Mouse (Mus musculus) cerebral cortex, adult 2 months (tissue): ENCODE data around the gene Jph2.

ENCODE experiments used
- WGBS: fragments of 180-500 bp; shearing (Covaris S2); methylation state at CpG from one replicate; pipeline ENCODE4 v1.1.7; 2018; 5-methylcytosine and 5-hydroxymethylcytosine counted together

Jph2 gene

GRCm38 (mm10) chr2:163397905-163398304 lies at the start of gene Jph2:
Gene Jph2, minus strand, starts transcription at chr2:163397993.
- 26% methylated on average over 10 of the region's 10 CpGs for WGBS

GRCm38 (mm10) chr2:163447375-163447774 lies 49.6 kb upstream of the Jph2 start:
- WGBS, result 60% methylated on average over 12 of the region's 12 CpGs

- 48% methylated on average over 7 of the region's 7 CpGs for WGBS
Measured at GRCm38 (mm10) chr2:163444017-163444416, 46.2 kb upstream of the Jph2 start.

- 54% methylated on average over 6 of the region's 6 CpGs for WGBS
Measured at GRCm38 (mm10) chr2:163443543-163443942, 45.8 kb upstream of the Jph2 start.

- 62% methylated on average over 1 of the region's 1 CpGs for WGBS
Measured at GRCm38 (mm10) chr2:163439488-163439887, 41.7 kb upstream of the Jph2 start.

- WGBS, result 2% methylated on average over 30 of the region's 30 CpGs
Measured at GRCm38 (mm10) chr2:163438619-163439451, 41.0 kb upstream of the Jph2 start.

GRCm38 (mm10) chr2:163438246-163438618 lies 40.4 kb upstream of the Jph2 start, which contains the start of gene Gdap1l1:
Gene Gdap1l1, plus strand, starts transcription at chr2:163438476.
- WGBS, result 1% methylated on average over 18 of the region's 18 CpGs

- WGBS, result 26% methylated on average over 4 of the region's 4 CpGs
Measured at GRCm38 (mm10) chr2:163437800-163438199, 40.0 kb upstream of the Jph2 start.

- WGBS, result 35% methylated on average over 4 of the region's 4 CpGs
Measured at GRCm38 (mm10) chr2:163433971-163434370, 36.2 kb upstream of the Jph2 start.

GRCm38 (mm10) chr2:163431289-163431688 lies 33.5 kb upstream of the Jph2 start:
- WGBS, result 86% methylated on average over 9 of the region's 9 CpGs

- WGBS, result 69% methylated on average over 4 of the region's 4 CpGs
Measured at GRCm38 (mm10) chr2:163428346-163429011, 30.7 kb upstream of the Jph2 start.

GRCm38 (mm10) chr2:163424597-163424996 lies 26.8 kb upstream of the Jph2 start, which contains the start of gene Oser1:
Gene Oser1, minus strand, starts transcription at chr2:163424697.
- 82% methylated on average over 6 of the region's 6 CpGs for WGBS

GRCm38 (mm10) chr2:163422895-163423660 lies 25.3 kb upstream of the Jph2 start:
- 61% methylated on average over 9 of the region's 9 CpGs for WGBS

- 12% methylated on average over 10 of the region's 10 CpGs for WGBS
Measured at GRCm38 (mm10) chr2:163420366-163420886, 22.6 kb upstream of the Jph2 start.

- WGBS, result 1% methylated on average over 71 of the region's 71 CpGs
Measured at GRCm38 (mm10) chr2:163419346-163420045, 21.7 kb upstream of the Jph2 start.

GRCm38 (mm10) chr2:163418841-163419345 lies 21.1 kb upstream of the Jph2 start:
- under 1% methylated on average over 48 of the region's 50 CpGs for WGBS

- WGBS, result 93% methylated on average over 6 of the region's 6 CpGs
Measured at GRCm38 (mm10) chr2:163417026-163417425, 19.2 kb upstream of the Jph2 start.

- 82% methylated on average over 9 of the region's 9 CpGs for WGBS
Measured at GRCm38 (mm10) chr2:163412846-163413590, 15.2 kb upstream of the Jph2 start.

- WGBS, result 64% methylated on average over 4 of the region's 4 CpGs
Measured at GRCm38 (mm10) chr2:163412419-163412818, 14.6 kb upstream of the Jph2 start.

GRCm38 (mm10) chr2:163411840-163412239 lies 14.0 kb upstream of the Jph2 start:
- 43% methylated on average over 4 of the region's 4 CpGs for WGBS
